In the genomic region with DNA sequence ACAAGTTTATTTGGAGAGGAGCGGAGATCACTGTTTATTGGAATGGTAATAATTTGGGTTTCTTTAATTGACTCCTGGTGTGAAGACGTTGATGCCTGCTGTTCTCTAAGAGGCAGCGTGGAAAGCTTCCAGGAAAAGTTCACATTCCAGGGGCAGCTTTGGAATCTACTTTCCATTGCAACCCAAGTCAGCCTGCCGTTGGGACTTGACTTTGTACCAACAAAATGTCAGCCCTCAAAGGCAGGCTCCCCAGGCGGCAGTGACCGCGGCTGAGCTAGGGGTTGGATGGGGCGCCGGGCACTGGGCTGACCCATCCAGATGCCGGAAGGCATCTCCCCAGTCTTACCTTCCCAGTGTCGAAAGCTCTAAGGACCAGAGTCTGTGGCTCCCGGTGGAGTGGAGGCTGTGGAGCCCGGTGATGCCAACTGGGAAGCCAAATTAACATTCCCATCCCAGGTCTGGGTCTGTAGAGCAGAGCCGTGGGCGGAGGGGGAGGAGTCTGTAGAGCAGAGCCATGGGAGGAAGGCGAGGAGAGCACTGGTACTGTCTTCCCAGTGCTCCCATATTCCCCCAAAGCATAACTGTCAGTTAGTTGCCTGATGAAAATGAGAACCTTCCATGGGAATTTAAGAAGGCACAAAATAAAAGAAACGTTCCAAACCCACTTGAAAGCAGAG, we compare ENCODE assay signal across 9 mouse cellular contexts. TPM values are rescaled to one million over a fixed set of nuclear protein-coding genes. Genes with fewer than 3 reads are reported as not detected.
A peak's percentile ranks its signal among the peaks of the same experiment; 100 is the strongest.
DNase-seq lines count a peak whose midpoint lies in the region; ATAC-seq and TF ChIP-seq lines count a peak whose summit lies in the region.
"Had no signal": no experiment of that assay in that cellular context is flagged by ENCODE, and none has a peak within 500 bp of the region (broad histone marks: within the 10 kb centered on the region; RNA-seq: fewer than 3 reads in every experiment).

No protein-coding gene starts in this region.

- peaks cover 2% of the 10 kb centered on the region; the same call in 1 of the 2 replicates for H3K4me1 ChIP-seq in heart, embryonic 11.5 days (ENCODE audit: control insufficient read depth, insufficient read depth, low read length)
- H3K4me1 ChIP-seq in stomach, postnatal 0 days (replicated peaks; ENCODE audit: control insufficient read depth, insufficient read depth), result peaks cover 3% of the 10 kb centered on the region; the same call in 1 of the 2 replicates

- peaks cover 5% of the 10 kb centered on the region; the same call in 1 of the 2 replicates for H3K27me3 ChIP-seq in heart, embryonic 11.5 days (ENCODE audit: control insufficient read depth, insufficient read depth, low read length)
- no peaks in the 10 kb centered on the region for H3K27me3 ChIP-seq in stomach, postnatal 0 days (ENCODE audit: control insufficient read depth, insufficient read depth, low read length)

- TF ChIP-seq CTCF in stomach, postnatal 0 days (IDR thresholded peaks at IDR 0.05; ENCODE audit: low read depth), result no peak

- ATAC-seq in heart, embryonic 11.5 days (replicated peaks; ENCODE audit: insufficient number of reproducible peaks, low FRiP score, low TSS enrichment), result no peak
- peak; percentile 32; the same call in 1 of the 2 replicates for ATAC-seq in stomach, postnatal 0 days (ENCODE audit: low FRiP score, low TSS enrichment)

- no peaks in the 10 kb centered on the region for H3K9me3 ChIP-seq in heart, embryonic 11.5 days (replicated peaks; ENCODE audit: control insufficient read depth, low read length)
- no peaks in the 10 kb centered on the region for H3K9me3 ChIP-seq in stomach, postnatal 0 days (ENCODE audit: control insufficient read depth, low read length)
- H3K9me3 ChIP-seq: liver, embryonic 15.5 days had no signal

- 23% methylated on average over 17 of the region's 17 CpGs for WGBS in heart, embryonic 11.5 days (ENCODE audit: insufficient replicate concordance)
- WGBS in stomach, postnatal 0 days, result 40% methylated on average over 17 of the region's 17 CpGs

- 0 out of 2 replicates have a peak overlapping the region, but pooled peaks have one; percentile 27 for H3K4me2 ChIP-seq in heart, embryonic 11.5 days
- peak overlapping the region; percentile 20; the same call in 1 of the 2 replicates for H3K4me2 ChIP-seq in stomach, postnatal 0 days (replicated peaks; ENCODE audit: low read depth)
- H3K4me2 ChIP-seq: liver, embryonic 15.5 days had no signal

- H3K36me3 ChIP-seq in heart, embryonic 11.5 days (ENCODE audit: control insufficient read depth, insufficient read depth, low read length), result no peaks in the 10 kb centered on the region
- H3K36me3 ChIP-seq in stomach, postnatal 0 days (ENCODE audit: control insufficient read depth, insufficient read depth, low read length), result no peaks in the 10 kb centered on the region
- H3K36me3 ChIP-seq: liver, embryonic 15.5 days had no signal

- H3K27ac ChIP-seq in heart, embryonic 11.5 days (ENCODE audit: low read depth, low read length), result no peak overlapping the region
- peak overlapping the region; percentile 30 for H3K27ac ChIP-seq in stomach, postnatal 0 days (replicated peaks)
- H3K27ac ChIP-seq: liver, embryonic 15.5 days had no signal

- DNase-seq in right cerebral cortex, postnatal 10 days (ENCODE audit: low spot score in 2 of 2), result peak; percentile 33 to 36
- DNase-seq in right cerebral cortex, postnatal 25 days, result no peak
- peak; percentile 27 to 38 for DNase-seq in kidney, postnatal 36 days
- no peak for DNase-seq in stomach, postnatal 0 days (ENCODE audit: low spot score)
- no peak for DNase-seq in layer of hippocampus, postnatal 25 days (ENCODE audit: extremely low spot score in 1 of 2, low spot score in 1 of 2)
- no peak for DNase-seq in right cerebral cortex, adult 18-20 months
- DNase-seq in layer of hippocampus, adult 9-11 months, result no peak

- no peak overlapping the region for H3K4me3 ChIP-seq in heart, embryonic 11.5 days (ENCODE audit: low read depth, low read length)
- H3K4me3 ChIP-seq in stomach, postnatal 0 days (ENCODE audit: low read depth, low read length), result no peak overlapping the region
- H3K4me3 ChIP-seq: liver, embryonic 15.5 days had no signal

- H3K9ac ChIP-seq in heart, embryonic 11.5 days (ENCODE audit: low read depth, low read length), result no peak overlapping the region
- no peak overlapping the region for H3K9ac ChIP-seq in stomach, postnatal 0 days (ENCODE audit: low read length)
- H3K9ac ChIP-seq: liver, embryonic 15.5 days had no signal

- TF ChIP-seq EP300 in stomach, postnatal 0 days (optimal IDR thresholded peaks at IDR 0.05), result peak; percentile 49

RNA-seq across cellular contexts. Expression of a gene that starts 7.5 kb away (rescaled TPM):
- 0.17 TPM in 1 of 2 replicates, not detected in the other for polyA plus RNA-seq in heart, embryonic 11.5 days (2014; fragmentation: Nextera tagmentation; extraction: Ambion mirVana)
- polyA plus RNA-seq in stomach, postnatal 0 days (2015; fragmentation: Nextera tagmentation; extraction: Ambion mirVana), result 0.51 and 1.2 TPM in 2 replicates
- 10 to 100 TPM in 1 of 2 experiments, 1 to 10 TPM in 1; 8.0 to 13.6 TPM for total RNA-seq in layer of hippocampus, postnatal 25 days (2021)
- polyA plus RNA-seq: liver, embryonic 15.5 days had no signal

RNA-seq across cellular contexts. Expression of a gene that starts 26.4 kb away (rescaled TPM):
- 4.5 and 6.0 TPM in 2 replicates for polyA plus RNA-seq in heart, embryonic 11.5 days (2014; fragmentation: Nextera tagmentation; extraction: Ambion mirVana)
- 3.9 and 4.5 TPM in 2 replicates for polyA plus RNA-seq in stomach, postnatal 0 days (2015; fragmentation: Nextera tagmentation; extraction: Ambion mirVana)
- 1 to 10 TPM; 5.5 to 6.1 TPM for total RNA-seq in layer of hippocampus, postnatal 25 days (2021)

Comparison
In these comparisons a context has a peak if more than half of its experiments do, and no peak if none do; other contexts are left out.
1. DNase-seq: peak in right cerebral cortex, postnatal 10 days (2 of 2) and kidney, postnatal 36 days (2 of 2); none in right cerebral cortex, postnatal 25 days (single experiment), stomach, postnatal 0 days (single experiment), layer of hippocampus, postnatal 25 days (0 of 2), right cerebral cortex, adult 18-20 months (single experiment) and layer of hippocampus, adult 9-11 months (single experiment).